Mouse (Mus musculus): ENCODE results near the gene Aip. TPM values are rescaled to one million over a fixed set of nuclear protein-coding genes. Genes with fewer than 3 reads are reported as not detected.
A peak's percentile ranks its signal among the peaks of the same experiment; 100 is the strongest.

Aip gene
- polyA plus RNA-seq, 1 experiment, result 59.8 TPM

GRCm38 (mm10) chr19:4156073-4156579, 30.5 kb upstream of the Aip start:
- no peaks in the 10 kb centered on the region for H3K27me3 ChIP-seq (ENCODE audit: control insufficient read depth, insufficient read depth, low read length)
- peak overlapping the region; percentile 44 for H3K4me3 ChIP-seq (ENCODE audit: low read depth, low read length)
- 72% methylated on average over 20 of the region's 20 CpGs for WGBS
- TF ChIP-seq POLR2A (IDR thresholded peaks at IDR 0.05; ENCODE audit: low read depth, low read length), result no peak
- no peak for TF ChIP-seq CTCF (IDR thresholded peaks at IDR 0.05; ENCODE audit: extremely low read depth, insufficient read length, insufficient replicate concordance, low read depth, low read length)
- peaks cover 54% of the 10 kb centered on the region for H3K36me3 ChIP-seq (ENCODE audit: control insufficient read depth, insufficient read depth, low read length)
- H3K4me1 ChIP-seq (ENCODE audit: control insufficient read depth, insufficient read depth, insufficient read length, low read length), result no peaks in the 10 kb centered on the region
- 0 out of 2 replicates have a peak overlapping the region, but pooled peaks have one; percentile 64 for H3K27ac ChIP-seq (ENCODE audit: insufficient read depth, low read depth, low read length)

- Histone ChIP-seq H3K27ac (ENCODE audit: insufficient read depth, low read depth, low read length) (peak overlapping the region; percentile 64), H3K4me3 (ENCODE audit: low read depth, low read length) (peak overlapping the region; percentile 44), H3K36me3 (ENCODE audit: control insufficient read depth, insufficient read depth, low read length) (peaks cover 59% of the 10 kb centered on the region), H3K4me1 (ENCODE audit: control insufficient read depth, insufficient read depth, insufficient read length, low read length) (no peaks in the 10 kb centered on the region; the same call in 1 of the 2 replicates), H3K27me3 (ENCODE audit: control insufficient read depth, insufficient read depth, low read length) (no peaks in the 10 kb centered on the region)
- TF ChIP-seq CTCF (IDR thresholded peaks at IDR 0.05; ENCODE audit: extremely low read depth, insufficient read length, insufficient replicate concordance, low read depth, low read length) (no peak), POLR2A (IDR thresholded peaks at IDR 0.05; ENCODE audit: low read depth, low read length) (0 out of 2 replicates have a peak, but pooled peaks have one; percentile 21)
- 75% methylated on average over 6 of the region's 6 CpGs for WGBS
These were observed 29.8 kb upstream of the Aip start for GRCm38 (mm10) chr19:4155223-4156072.

GRCm38 (mm10) chr19:4154437-4155222, 29.0 kb upstream of the Aip start:
- peak overlapping the region; percentile 73 for H3K27ac ChIP-seq (ENCODE audit: insufficient read depth, low read depth, low read length)
- TF ChIP-seq POLR2A (IDR thresholded peaks at IDR 0.05; ENCODE audit: low read depth, low read length) (peak; percentile 54; the same call in 1 of the 2 replicates), CTCF (IDR thresholded peaks at IDR 0.05; ENCODE audit: extremely low read depth, insufficient read length, insufficient replicate concordance, low read depth, low read length) (no peak)
- no peaks in the 10 kb centered on the region for H3K27me3 ChIP-seq (ENCODE audit: control insufficient read depth, insufficient read depth, low read length)
- peaks cover 66% of the 10 kb centered on the region for H3K36me3 ChIP-seq (ENCODE audit: control insufficient read depth, insufficient read depth, low read length)
- H3K4me1 ChIP-seq (ENCODE audit: control insufficient read depth, insufficient read depth, insufficient read length, low read length), result peaks cover 8% of the 10 kb centered on the region
- 72% methylated on average over 13 of the region's 13 CpGs for WGBS
- peak overlapping the region; percentile 44 for H3K4me3 ChIP-seq (ENCODE audit: low read depth, low read length)

GRCm38 (mm10) chr19:4153232-4153654, 27.6 kb upstream of the Aip start, which contains the start of gene Ptprcap:
Gene Ptprcap, plus strand, starts transcription at chr19:4153604.
- H3K27ac ChIP-seq (ENCODE audit: insufficient read depth, low read depth, low read length), result no peak within 1 kb of the TSS
- peaks cover 12% of the 10 kb centered on the region for H3K4me1 ChIP-seq (ENCODE audit: control insufficient read depth, insufficient read depth, insufficient read length, low read length)
- 76% methylated on average over 11 of the region's 11 CpGs for WGBS
- H3K4me3 ChIP-seq (ENCODE audit: low read depth, low read length), result no peak within 1 kb of the TSS
- no peaks in the 10 kb centered on the region for H3K27me3 ChIP-seq (ENCODE audit: control insufficient read depth, insufficient read depth, low read length)
- peaks cover 58% of the 10 kb centered on the region for H3K36me3 ChIP-seq (ENCODE audit: control insufficient read depth, insufficient read depth, low read length)
- TF ChIP-seq POLR2A (IDR thresholded peaks at IDR 0.05; ENCODE audit: low read depth, low read length), result no peak
- TF ChIP-seq CTCF (IDR thresholded peaks at IDR 0.05; ENCODE audit: extremely low read depth, insufficient read length, insufficient replicate concordance, low read depth, low read length), result no peak

- no peaks in the 10 kb centered on the region for H3K27me3 ChIP-seq (ENCODE audit: control insufficient read depth, insufficient read depth, low read length)
- H3K27ac ChIP-seq (ENCODE audit: insufficient read depth, low read depth, low read length), result no peak overlapping the region
- H3K36me3 ChIP-seq (ENCODE audit: control insufficient read depth, insufficient read depth, low read length), result peaks cover 53% of the 10 kb centered on the region
- peaks cover 12% of the 10 kb centered on the region for H3K4me1 ChIP-seq (ENCODE audit: control insufficient read depth, insufficient read depth, insufficient read length, low read length)
- TF ChIP-seq POLR2A (IDR thresholded peaks at IDR 0.05; ENCODE audit: low read depth, low read length), result no peak
- TF ChIP-seq CTCF (IDR thresholded peaks at IDR 0.05; ENCODE audit: extremely low read depth, insufficient read length, insufficient replicate concordance, low read depth, low read length), result no peak
- no peak overlapping the region for H3K4me3 ChIP-seq (ENCODE audit: low read depth, low read length)
- WGBS, result 86% methylated on average over 8 of the region's 8 CpGs
These were observed 27.0 kb upstream of the Aip start for GRCm38 (mm10) chr19:4152445-4153231.

- TF ChIP-seq POLR2A (IDR thresholded peaks at IDR 0.05; ENCODE audit: low read depth, low read length) (no peak), CTCF (IDR thresholded peaks at IDR 0.05; ENCODE audit: extremely low read depth, insufficient read length, insufficient replicate concordance, low read depth, low read length) (no peak)
- H3K4me3 ChIP-seq (ENCODE audit: low read depth, low read length), result no peak overlapping the region
- WGBS, result 79% methylated on average over 5 of the region's 5 CpGs
- H3K27me3 ChIP-seq (ENCODE audit: control insufficient read depth, insufficient read depth, low read length), result no peaks in the 10 kb centered on the region
- H3K36me3 ChIP-seq (ENCODE audit: control insufficient read depth, insufficient read depth, low read length), result peaks cover 48% of the 10 kb centered on the region
- H3K4me1 ChIP-seq (ENCODE audit: control insufficient read depth, insufficient read depth, insufficient read length, low read length), result peaks cover 12% of the 10 kb centered on the region
- H3K27ac ChIP-seq (ENCODE audit: insufficient read depth, low read depth, low read length), result no peak overlapping the region
These were observed 26.2 kb upstream of the Aip start for GRCm38 (mm10) chr19:4151898-4152297.
